Mouse (Mus musculus) cerebellum, adult 11-12 months (tissue): ENCODE data around the gene Tpp1.
"Not testable (repeated sequence)": the region's sequence is repeated elsewhere in the genome, so short reads cannot be mapped to it uniquely, and the experiment has no call there.

Source experiments
- DNase-seq: peaks from one replicate; pipeline ENCODE4 v3.0.0; 2022

The Tpp1 gene

GRCm38 (mm10) chr7:105761813-105762484 is 9.9 kb upstream of the Tpp1 start:
- no peak for DNase-seq

- DNase-seq = peak; percentile 54
Observed at GRCm38 (mm10) chr7:105753281-105753680, 1.2 kb upstream of the Tpp1 start.

GRCm38 (mm10) chr7:105752716-105753115 is 681 bp upstream of the Tpp1 start:
- DNase-seq = peak; percentile 79

GRCm38 (mm10) chr7:105747776-105748175 is 4.3 kb downstream of the Tpp1 start:
- DNase-seq = no peak

- DNase-seq = peak; percentile 86
Observed at GRCm38 (mm10) chr7:105743926-105744590, 8.0 kb downstream of the Tpp1 start, which contains the start of gene Taf10. Gene Taf10, minus strand, starts transcription at chr7:105744361.

- DNase-seq = not testable (repeated sequence)
Observed at GRCm38 (mm10) chr7:105743246-105743925, 8.6 kb downstream of the Tpp1 start.

GRCm38 (mm10) chr7:105742539-105743215 is 9.4 kb downstream of the Tpp1 start:
- DNase-seq = not testable (repeated sequence)

- DNase-seq = no peak
Observed at GRCm38 (mm10) chr7:105741978-105742377, 10.1 kb downstream of the Tpp1 start.

- no peak for DNase-seq
Observed at GRCm38 (mm10) chr7:105740851-105741250, 11.2 kb downstream of the Tpp1 start.

GRCm38 (mm10) chr7:105740089-105740795 is 11.8 kb downstream of the Tpp1 start:
- peak; percentile 9 for DNase-seq

GRCm38 (mm10) chr7:105738948-105739347 is 13.1 kb downstream of the Tpp1 start:
- DNase-seq = no peak

GRCm38 (mm10) chr7:105738286-105738685 is 13.7 kb downstream of the Tpp1 start:
- DNase-seq = no peak

- no peak for DNase-seq
Observed at GRCm38 (mm10) chr7:105737648-105738047, 14.4 kb downstream of the Tpp1 start.

GRCm38 (mm10) chr7:105736911-105737521 is 15.0 kb downstream of the Tpp1 start, which contains the start of gene Rrp8:
Gene Rrp8, minus strand, starts transcription at chr7:105737385.
- no peak for DNase-seq

- peak; percentile 94 for DNase-seq
Observed at GRCm38 (mm10) chr7:105736264-105736901, 15.7 kb downstream of the Tpp1 start, which contains the start of gene Ilk. Gene Ilk, plus strand, starts transcription at chr7:105736592.

GRCm38 (mm10) chr7:105735464-105735863 is 16.6 kb downstream of the Tpp1 start:
- DNase-seq = peak; percentile 18

- DNase-seq = no peak
Observed at GRCm38 (mm10) chr7:105734826-105735225, 17.2 kb downstream of the Tpp1 start.

- peak; percentile 17 for DNase-seq
Observed at GRCm38 (mm10) chr7:105733836-105734235, 18.2 kb downstream of the Tpp1 start.

GRCm38 (mm10) chr7:105728701-105729428 is 23.2 kb downstream of the Tpp1 start:
- DNase-seq = peak; percentile 29

GRCm38 (mm10) chr7:105726980-105727325 is 25.1 kb downstream of the Tpp1 start:
- DNase-seq = no peak
